Mouse (Mus musculus): ENCODE data around the gene Asgr2. TPM values are rescaled to one million over a fixed set of nuclear protein-coding genes. Genes with fewer than 3 reads are reported as not detected.

Gene Asgr2
- polyA plus RNA-seq, 1 experiment from 2014 or later: 0.54 TPM

Other genes starting within 250 kb of the Asgr2 start
- gene Plscr3, start 246.3 kb upstream of the Asgr2 start, polyA plus RNA-seq (2015; fragmentation: Nextera tagmentation; extraction: Ambion mirVana): 132 and 134 TPM in 2 replicates
- gene Tnk1, start 233.9 kb upstream of the Asgr2 start, polyA plus RNA-seq (2015; fragmentation: Nextera tagmentation; extraction: Ambion mirVana): 4.1 and 5.0 TPM in 2 replicates
- 0.31 and 0.73 TPM in 2 replicates for gene Tmem95, start 214.6 kb upstream of the Asgr2 start, polyA plus RNA-seq (2015; fragmentation: Nextera tagmentation; extraction: Ambion mirVana)
- gene Kctd11, start 211.2 kb upstream of the Asgr2 start, polyA plus RNA-seq (2015; fragmentation: Nextera tagmentation; extraction: Ambion mirVana): 20.5 TPM in 2 replicates
- 2.7 and 3.1 TPM in 2 replicates for gene Acap1, start 197.1 kb upstream of the Asgr2 start, polyA plus RNA-seq (2015; fragmentation: Nextera tagmentation; extraction: Ambion mirVana)
- 7.6 and 8.4 TPM in 2 replicates for gene 2810408A11Rik, start 191.7 kb upstream of the Asgr2 start, polyA plus RNA-seq (2015; fragmentation: Nextera tagmentation; extraction: Ambion mirVana)
- 7.1 and 7.3 TPM in 2 replicates for gene Neurl4, start 191.6 kb upstream of the Asgr2 start, polyA plus RNA-seq (2015; fragmentation: Nextera tagmentation; extraction: Ambion mirVana)
- 71.5 and 77.1 TPM in 2 replicates for gene Gps2, start 178.8 kb upstream of the Asgr2 start, polyA plus RNA-seq (2015; fragmentation: Nextera tagmentation; extraction: Ambion mirVana)
- gene Eif5a, start 170.7 kb upstream of the Asgr2 start, polyA plus RNA-seq (2015; fragmentation: Nextera tagmentation; extraction: Ambion mirVana): 1,601 and 1,681 TPM in 2 replicates
- gene Ybx2, start 156.8 kb upstream of the Asgr2 start, polyA plus RNA-seq (2015; fragmentation: Nextera tagmentation; extraction: Ambion mirVana): 3.6 and 4.6 TPM in 2 replicates
- 23.0 and 23.5 TPM in 2 replicates for gene Slc2a4, start 144.5 kb upstream of the Asgr2 start, polyA plus RNA-seq (2015; fragmentation: Nextera tagmentation; extraction: Ambion mirVana)
- 8.1 and 13.1 TPM in 2 replicates for gene Cldn7, start 127.9 kb upstream of the Asgr2 start, polyA plus RNA-seq (2015; fragmentation: Nextera tagmentation; extraction: Ambion mirVana)
- gene Ctdnep1, start 111.5 kb upstream of the Asgr2 start, polyA plus RNA-seq (2015; fragmentation: Nextera tagmentation; extraction: Ambion mirVana): 24.6 and 32.0 TPM in 2 replicates
- gene Elp5, start 110.1 kb upstream of the Asgr2 start, polyA plus RNA-seq (2015; fragmentation: Nextera tagmentation; extraction: Ambion mirVana): 111 and 119 TPM in 2 replicates
- 545 and 568 TPM in 2 replicates for gene Gabarap, start 101.5 kb upstream of the Asgr2 start, polyA plus RNA-seq (2015; fragmentation: Nextera tagmentation; extraction: Ambion mirVana)
- gene Phf23, start 96.9 kb upstream of the Asgr2 start, polyA plus RNA-seq (2015; fragmentation: Nextera tagmentation; extraction: Ambion mirVana): 72.2 and 81.6 TPM in 2 replicates
- gene Dvl2, start 92.0 kb upstream of the Asgr2 start, polyA plus RNA-seq (2015; fragmentation: Nextera tagmentation; extraction: Ambion mirVana): 42.2 and 43.1 TPM in 2 replicates
- 92.2 and 100 TPM in 2 replicates for gene Acadvl, start 77.2 kb upstream of the Asgr2 start, polyA plus RNA-seq (2015; fragmentation: Nextera tagmentation; extraction: Ambion mirVana)
- 9.6 and 10.7 TPM in 2 replicates for gene Dlg4, start 75.7 kb upstream of the Asgr2 start, polyA plus RNA-seq (2015; fragmentation: Nextera tagmentation; extraction: Ambion mirVana)
- 0.93 and 1.1 TPM in 2 replicates for gene Asgr1, start 38.6 kb upstream of the Asgr2 start, polyA plus RNA-seq (2015; fragmentation: Nextera tagmentation; extraction: Ambion mirVana)
- gene Mgl2, start 37.7 kb downstream of the Asgr2 start, polyA plus RNA-seq (2015; fragmentation: Nextera tagmentation; extraction: Ambion mirVana): 1.2 and 1.6 TPM in 2 replicates
- gene Clec10a, start 63.6 kb downstream of the Asgr2 start, polyA plus RNA-seq (2015; fragmentation: Nextera tagmentation; extraction: Ambion mirVana): 1.8 and 2.3 TPM in 2 replicates
- 1.5 and 1.6 TPM in 2 replicates for gene Slc16a11, start 120.1 kb downstream of the Asgr2 start, polyA plus RNA-seq (2015; fragmentation: Nextera tagmentation; extraction: Ambion mirVana)
- 11.0 and 12.3 TPM in 2 replicates for gene Slc16a13, start 128.4 kb downstream of the Asgr2 start, polyA plus RNA-seq (2015; fragmentation: Nextera tagmentation; extraction: Ambion mirVana)
- 12.1 and 13.9 TPM in 2 replicates for gene Bcl6b, start 137.2 kb downstream of the Asgr2 start, polyA plus RNA-seq (2015; fragmentation: Nextera tagmentation; extraction: Ambion mirVana)
- 154 and 172 TPM in 2 replicates for gene 0610010K14Rik, start 145.3 kb downstream of the Asgr2 start, polyA plus RNA-seq (2015; fragmentation: Nextera tagmentation; extraction: Ambion mirVana)
- gene Gm21988, start 147.2 kb downstream of the Asgr2 start, polyA plus RNA-seq (2015; fragmentation: Nextera tagmentation; extraction: Ambion mirVana): 12.1 TPM in 2 replicates
- 219 and 226 TPM in 2 replicates for gene Rnasek, start 147.2 kb downstream of the Asgr2 start, polyA plus RNA-seq (2015; fragmentation: Nextera tagmentation; extraction: Ambion mirVana)
- gene Alox12, start 162.7 kb downstream of the Asgr2 start, polyA plus RNA-seq (2015; fragmentation: Nextera tagmentation; extraction: Ambion mirVana): 17.4 and 19.3 TPM in 2 replicates
- gene Alox12e, start 230.0 kb downstream of the Asgr2 start, polyA plus RNA-seq (2015; fragmentation: Nextera tagmentation; extraction: Ambion mirVana): 0.50 and 0.61 TPM in 2 replicates